Mouse (Mus musculus): Measurements from ENCODE around the gene Eps8l3. TPM values are rescaled to one million over a fixed set of nuclear protein-coding genes. Genes with fewer than 3 reads are reported as not detected.

Gene Eps8l3
- not detected for polyA plus RNA-seq (2015; fragmentation: Illumina TruSeq; extraction: RNeasy Lipid Tissue Mini Kit (QIAGEN cat#74804); ENCODE audit: insufficient read depth, low read depth, low replicate concordance)

DNA sequence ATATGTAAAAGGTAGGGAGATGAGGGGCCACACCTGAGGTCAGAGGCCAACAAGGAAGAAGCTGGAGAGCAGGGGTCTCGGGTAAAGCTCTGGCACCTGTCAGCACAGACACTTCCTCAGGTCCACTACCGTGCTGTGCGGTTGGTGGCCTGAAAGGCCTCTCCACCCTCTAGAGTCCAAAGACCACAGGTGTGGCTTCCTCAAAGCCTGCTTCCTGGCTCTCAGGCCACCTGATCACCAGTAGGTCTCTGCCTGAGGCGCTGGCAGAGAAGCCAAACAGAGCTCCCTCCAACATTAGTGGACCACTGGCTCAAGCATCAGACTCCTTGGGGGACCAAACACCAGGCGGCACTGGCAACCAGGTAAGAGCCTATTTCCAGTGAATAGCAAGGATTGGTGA is at the start of gene Eps8l3:
Eps8l3 (plus strand) TSS at position 225 of the 400 bp plus-strand sequence.

DNA sequence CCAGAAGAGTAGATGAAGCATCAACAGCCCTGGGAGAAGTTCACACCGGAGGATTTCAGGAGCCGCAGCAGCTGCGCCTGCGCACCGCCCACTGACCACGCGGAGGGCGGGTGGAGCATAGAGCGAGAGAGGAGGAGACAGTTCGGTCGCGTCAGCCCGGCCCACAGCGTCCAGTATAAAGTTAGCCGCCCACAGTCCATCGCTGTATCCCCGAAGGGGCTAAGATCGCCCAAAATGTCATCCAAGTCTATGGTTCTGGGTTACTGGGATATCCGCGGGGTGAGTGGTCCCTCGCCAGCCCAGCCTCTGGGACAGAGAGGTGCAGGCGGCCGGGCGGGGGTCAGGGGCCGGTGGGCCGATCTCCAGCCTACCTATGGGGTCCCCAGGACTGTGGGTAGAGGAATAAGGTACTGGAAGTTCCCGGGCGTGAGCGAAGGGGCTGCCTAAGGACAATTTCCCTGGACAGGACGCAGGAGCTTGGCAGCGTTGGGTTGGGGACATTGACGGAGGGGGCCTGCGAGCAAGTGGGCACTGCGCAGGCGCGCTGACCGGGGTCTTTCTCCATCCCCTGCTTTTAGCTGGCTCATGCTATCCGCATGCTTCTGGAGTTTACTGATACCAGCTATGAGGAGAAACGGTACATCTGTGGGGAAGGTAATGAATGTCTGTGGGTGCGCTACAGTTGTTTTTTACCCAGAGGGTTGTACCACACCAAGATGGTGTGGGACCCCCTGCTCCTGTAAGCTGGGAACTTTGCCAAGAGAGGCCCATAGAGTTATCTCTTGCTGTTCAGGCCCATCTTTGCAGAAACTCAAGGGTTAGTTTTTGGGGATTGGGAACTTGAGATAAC is 18.9 kb downstream of the Eps8l3 start, which contains the start of gene Gstm5:
Gstm5 (plus strand) TSS at position 102 of the 850 bp plus-strand sequence.

DNA sequence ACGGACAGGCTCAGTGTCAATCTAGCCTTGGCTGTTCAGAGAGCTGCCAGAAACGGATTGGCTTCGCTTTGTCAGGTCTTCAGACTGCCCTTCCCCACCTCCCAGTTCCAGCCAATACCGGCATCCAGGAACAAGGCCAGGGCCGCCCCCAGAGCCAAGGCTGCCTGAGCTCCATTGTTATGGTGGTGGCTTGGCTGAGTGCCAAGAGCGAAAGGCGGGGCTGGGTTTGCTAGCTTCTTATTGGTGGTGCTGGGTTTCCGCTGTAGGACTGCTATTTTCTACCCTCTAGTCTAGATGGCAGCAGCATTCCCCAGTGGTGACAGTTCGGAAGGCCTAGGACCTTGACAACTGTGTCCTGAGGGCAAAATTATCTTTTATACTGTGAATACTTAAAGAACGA is 54.6 kb downstream of the Eps8l3 start, which contains the start of gene Gstm7:
Gstm7 (minus strand) TSS at position 148 of the 400 bp plus-strand sequence.

Other genes starting within 250 kb of the Eps8l3 start
- gene Gm10961, start 245.9 kb upstream of the Eps8l3 start, polyA plus RNA-seq (2015; fragmentation: Illumina TruSeq; extraction: RNeasy Lipid Tissue Mini Kit (QIAGEN cat#74804); ENCODE audit: insufficient read depth, low read depth, low replicate concordance), result not detected
- gene Strip1, start 245.5 kb upstream of the Eps8l3 start, polyA plus RNA-seq (2015; fragmentation: Illumina TruSeq; extraction: RNeasy Lipid Tissue Mini Kit (QIAGEN cat#74804); ENCODE audit: insufficient read depth, low read depth, low replicate concordance), result 11.4 TPM
- gene Ahcyl1, start 180.7 kb upstream of the Eps8l3 start, polyA plus RNA-seq (2015; fragmentation: Illumina TruSeq; extraction: RNeasy Lipid Tissue Mini Kit (QIAGEN cat#74804); ENCODE audit: insufficient read depth, low read depth, low replicate concordance), result 24.6 TPM
- 10.5 TPM for gene Csf1, start 116.8 kb upstream of the Eps8l3 start, polyA plus RNA-seq (2015; fragmentation: Illumina TruSeq; extraction: RNeasy Lipid Tissue Mini Kit (QIAGEN cat#74804); ENCODE audit: insufficient read depth, low read depth, low replicate concordance)
- 23.1 TPM for gene Gstm5, start 18.6 kb downstream of the Eps8l3 start, polyA plus RNA-seq (2015; fragmentation: Illumina TruSeq; extraction: RNeasy Lipid Tissue Mini Kit (QIAGEN cat#74804); ENCODE audit: insufficient read depth, low read depth, low replicate concordance)
- gene Gstm7, start 54.6 kb downstream of the Eps8l3 start, polyA plus RNA-seq (2015; fragmentation: Illumina TruSeq; extraction: RNeasy Lipid Tissue Mini Kit (QIAGEN cat#74804); ENCODE audit: insufficient read depth, low read depth, low replicate concordance), result 5.1 TPM
- 1.3 TPM for gene Gstm6, start 66.5 kb downstream of the Eps8l3 start, polyA plus RNA-seq (2015; fragmentation: Illumina TruSeq; extraction: RNeasy Lipid Tissue Mini Kit (QIAGEN cat#74804); ENCODE audit: insufficient read depth, low read depth, low replicate concordance)
- not detected for gene Gstm3, start 92.1 kb downstream of the Eps8l3 start, polyA plus RNA-seq (2015; fragmentation: Illumina TruSeq; extraction: RNeasy Lipid Tissue Mini Kit (QIAGEN cat#74804); ENCODE audit: insufficient read depth, low read depth, low replicate concordance)
- 106 TPM for gene Gstm2, start 109.2 kb downstream of the Eps8l3 start, polyA plus RNA-seq (2015; fragmentation: Illumina TruSeq; extraction: RNeasy Lipid Tissue Mini Kit (QIAGEN cat#74804); ENCODE audit: insufficient read depth, low read depth, low replicate concordance)
- 199 TPM for gene Gstm1, start 140.7 kb downstream of the Eps8l3 start, polyA plus RNA-seq (2015; fragmentation: Illumina TruSeq; extraction: RNeasy Lipid Tissue Mini Kit (QIAGEN cat#74804); ENCODE audit: insufficient read depth, low read depth, low replicate concordance)
- gene Gstm4, start 167.7 kb downstream of the Eps8l3 start, polyA plus RNA-seq (2015; fragmentation: Illumina TruSeq; extraction: RNeasy Lipid Tissue Mini Kit (QIAGEN cat#74804); ENCODE audit: insufficient read depth, low read depth, low replicate concordance), result 3.2 TPM
- 39.0 TPM for gene Ampd2, start 209.4 kb downstream of the Eps8l3 start, polyA plus RNA-seq (2015; fragmentation: Illumina TruSeq; extraction: RNeasy Lipid Tissue Mini Kit (QIAGEN cat#74804); ENCODE audit: insufficient read depth, low read depth, low replicate concordance)
- gene Gnat2, start 215.6 kb downstream of the Eps8l3 start, polyA plus RNA-seq (2015; fragmentation: Illumina TruSeq; extraction: RNeasy Lipid Tissue Mini Kit (QIAGEN cat#74804); ENCODE audit: insufficient read depth, low read depth, low replicate concordance), result 4.3 TPM